Mouse (Mus musculus) layer of hippocampus, adult 11-12 months (tissue): ENCODE data around the gene Papss2.

ENCODE experiments used
- DNase-seq: peaks from one replicate; pipeline ENCODE4 v3.0.0; 2022; ENCODE audit warnings: low spot score

Gene Papss2

GRCm38 (mm10) chr19:32599436-32599835, 3.8 kb downstream of the Papss2 start:
- DNase-seq: no peak

GRCm38 (mm10) chr19:32601033-32601770, 5.6 kb downstream of the Papss2 start:
- DNase-seq: no peak

DNA sequence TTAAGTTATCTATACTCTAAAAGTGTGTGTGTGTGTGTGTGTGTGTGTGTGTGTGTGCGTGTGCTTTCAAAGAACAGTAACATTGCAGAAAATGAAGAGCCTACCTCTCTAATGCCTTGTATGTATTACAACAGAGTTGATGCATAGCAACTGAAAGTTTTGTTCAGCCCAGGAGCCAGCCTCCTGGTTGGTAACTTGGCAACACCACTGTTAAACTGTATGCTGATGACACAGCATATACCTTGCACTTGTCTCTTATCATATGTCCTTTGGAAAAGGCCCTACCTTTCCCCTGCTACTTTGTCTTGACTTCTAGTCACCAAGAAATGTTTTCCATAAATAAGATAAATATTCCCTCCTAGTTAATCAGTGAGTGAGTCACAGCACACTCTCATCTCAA, 7.9 kb downstream of the Papss2 start:
- DNase-seq: no peak

DNA sequence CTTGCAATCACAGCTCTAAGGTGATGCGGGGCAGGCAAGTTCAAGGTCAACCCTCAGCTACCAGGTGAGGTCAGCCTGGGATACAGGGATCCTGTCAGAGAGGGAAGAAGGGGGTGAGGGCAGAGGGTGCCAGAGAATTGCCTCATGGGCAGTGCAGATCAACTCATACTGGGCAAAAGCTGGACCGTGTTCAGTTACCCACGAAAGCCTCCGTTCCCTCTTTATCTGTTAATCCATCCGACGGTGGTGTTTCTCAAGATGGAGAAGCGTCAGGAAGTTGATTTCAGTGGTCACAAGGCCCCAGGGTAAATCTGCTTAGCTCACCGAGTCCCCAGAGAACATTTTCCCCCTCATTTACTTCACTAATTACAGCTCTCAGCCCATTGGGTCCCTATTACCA, 8.5 kb downstream of the Papss2 start:
- DNase-seq: no peak

DNA sequence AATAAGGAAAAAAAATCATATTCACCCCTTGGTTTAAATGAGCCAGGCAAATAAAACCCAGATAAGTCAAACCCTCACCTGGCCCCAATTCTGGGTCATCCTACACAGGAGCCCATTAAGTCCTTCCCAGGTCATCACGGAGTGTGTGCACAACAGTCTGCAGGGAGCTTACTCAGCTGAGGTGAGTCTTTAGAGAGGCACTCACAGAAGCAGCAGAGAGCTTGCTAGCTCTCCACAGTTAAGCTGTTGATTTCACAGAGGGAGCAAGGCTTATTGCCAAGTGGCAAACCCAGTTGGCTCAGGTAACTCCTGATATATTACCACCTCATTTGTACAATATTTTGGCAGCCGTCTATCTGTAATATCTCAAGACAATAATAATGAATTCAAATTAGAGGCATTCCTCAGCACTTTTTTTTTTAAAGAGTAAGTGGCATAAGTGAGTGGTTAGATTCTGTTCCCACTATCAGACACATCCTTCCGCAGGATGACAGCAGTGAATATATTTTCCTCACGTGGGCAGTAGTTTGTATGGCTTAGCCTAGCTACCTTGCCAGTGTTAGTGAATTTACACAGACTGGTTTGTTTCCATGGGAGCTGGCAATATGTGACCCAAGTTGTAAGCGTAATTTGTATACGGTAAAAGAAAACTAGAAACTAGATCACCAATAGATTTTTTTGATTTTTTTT, 9.1 kb downstream of the Papss2 start:
- DNase-seq: no peak

DNA sequence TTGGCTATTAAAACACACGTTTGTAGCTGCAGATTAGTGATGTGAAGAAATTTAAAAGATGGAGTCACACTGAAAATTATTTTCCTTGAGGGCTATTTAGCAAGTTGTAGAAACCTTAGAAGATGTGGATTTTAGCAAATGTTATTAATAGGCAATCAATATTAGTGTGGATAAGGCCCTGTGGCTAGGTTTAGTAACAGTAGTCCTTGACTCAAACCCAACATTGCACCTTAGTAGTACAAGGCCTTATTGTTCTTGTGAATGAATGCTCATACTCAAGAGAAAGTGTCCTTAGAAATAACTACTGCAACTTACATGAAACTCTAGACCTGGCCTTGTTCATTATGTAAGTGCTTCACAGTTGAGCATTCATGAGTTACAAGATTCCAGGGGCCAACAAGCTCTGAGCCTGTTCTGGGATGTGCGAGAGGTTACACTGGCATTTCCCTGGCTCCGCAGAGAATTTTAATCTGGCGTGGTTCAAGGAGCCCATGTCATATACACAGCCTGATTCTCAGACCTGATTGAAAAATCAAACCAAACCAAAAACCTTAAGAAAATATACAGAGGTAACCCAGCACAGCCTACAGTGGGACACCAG, 10.7 kb downstream of the Papss2 start:
- DNase-seq: no peak

DNA sequence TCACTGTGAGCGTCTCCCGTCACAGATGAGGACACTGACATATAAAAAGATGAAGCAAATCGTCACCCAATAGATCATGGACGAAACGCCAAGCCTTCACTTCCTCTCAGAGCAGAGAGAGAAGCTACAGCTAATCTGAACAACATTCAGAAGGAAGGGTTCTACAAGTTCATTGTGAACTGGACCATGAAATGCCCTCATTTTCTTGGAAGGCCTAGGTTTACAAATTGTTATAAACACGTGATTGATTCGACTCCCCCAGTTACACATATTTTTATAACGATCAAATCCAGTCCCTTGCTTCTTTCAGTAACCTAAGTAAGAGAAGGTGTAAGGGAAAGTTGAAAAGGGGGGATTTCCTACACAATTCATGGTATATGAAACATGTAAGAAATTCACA, 11.4 kb downstream of the Papss2 start:
- no peak for DNase-seq

- DNase-seq: no peak
These were observed 15.9 kb downstream of the Papss2 start for GRCm38 (mm10) chr19:32611386-32612092.

DNA sequence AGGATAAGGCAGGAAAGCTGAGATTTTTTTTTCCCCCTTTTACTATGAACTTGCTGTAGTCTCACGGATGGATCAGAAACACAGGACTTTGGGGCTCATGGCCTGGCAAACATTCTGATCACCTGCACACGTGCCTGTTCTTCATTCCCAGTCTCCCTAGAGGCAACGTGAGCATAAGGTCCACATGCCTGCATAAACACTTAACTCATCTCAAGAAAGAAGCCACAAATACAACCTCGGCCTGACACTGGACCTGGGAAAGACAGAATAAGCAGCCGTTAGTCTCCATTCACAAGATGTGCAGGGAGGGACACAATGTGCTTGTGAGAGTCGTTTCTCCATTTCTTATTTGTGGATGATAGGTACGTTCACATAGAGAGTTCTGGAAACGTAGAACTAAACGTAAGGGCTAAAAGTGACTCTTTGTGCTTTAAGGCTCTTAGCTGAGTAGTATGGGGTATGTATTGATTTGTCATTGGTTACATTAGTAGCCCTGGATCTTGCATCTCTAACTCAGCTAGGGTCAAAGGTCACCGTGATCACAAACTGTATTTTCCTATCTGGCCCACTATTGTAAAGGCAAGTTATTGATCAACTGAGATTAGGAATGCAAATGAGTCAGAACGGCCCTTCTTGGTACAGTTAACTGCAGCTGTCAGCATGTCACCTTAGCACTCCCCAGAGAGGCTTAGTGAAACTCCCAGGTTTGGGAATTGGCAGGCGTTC, 18.6 kb downstream of the Papss2 start:
- no peak for DNase-seq

GRCm38 (mm10) chr19:32614772-32615099, 19.1 kb downstream of the Papss2 start:
- no peak for DNase-seq

- DNase-seq: no peak
These were observed 21.1 kb downstream of the Papss2 start for GRCm38 (mm10) chr19:32616646-32617045.

DNA sequence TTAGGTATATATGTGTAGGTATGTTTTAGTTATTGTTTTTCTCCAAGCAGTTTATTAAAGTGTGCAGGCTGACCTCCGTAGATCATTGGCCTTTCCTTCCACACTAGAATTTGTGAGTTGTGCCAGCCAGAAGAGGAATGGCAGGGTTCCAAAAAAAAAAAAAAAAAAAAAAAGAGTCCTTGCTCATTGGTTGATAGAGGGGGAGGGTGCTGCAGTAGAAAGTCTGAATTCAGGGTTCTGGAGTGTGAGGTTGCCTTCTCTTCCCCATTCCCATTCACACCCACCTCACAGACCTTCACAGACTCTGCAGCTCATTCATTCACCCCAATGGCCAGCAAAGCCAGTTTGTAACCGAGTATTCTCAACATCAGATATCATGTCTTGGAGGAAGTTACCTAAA, 24.1 kb downstream of the Papss2 start:
- DNase-seq: no peak

GRCm38 (mm10) chr19:32620859-32621445, 25.4 kb downstream of the Papss2 start:
- no peak for DNase-seq

DNA sequence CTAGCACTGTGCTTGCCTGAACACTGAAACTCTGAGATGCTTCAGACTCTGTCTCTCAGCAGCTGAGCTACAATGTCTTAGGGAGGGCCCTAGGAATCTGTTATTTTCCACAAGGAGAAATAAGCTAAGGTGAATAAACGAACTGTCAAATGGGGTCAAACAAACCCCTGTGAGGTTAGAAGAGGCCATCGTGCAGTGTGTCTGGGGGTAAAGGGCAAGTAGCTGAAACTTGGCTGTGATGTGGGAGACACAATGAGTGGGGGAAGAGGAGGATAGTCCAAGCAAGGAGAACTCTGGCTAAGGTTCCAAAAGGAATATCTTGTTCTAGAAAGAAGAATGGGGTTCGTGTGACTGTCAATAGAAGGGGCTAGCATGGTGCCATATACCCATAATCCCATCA, 26.6 kb downstream of the Papss2 start:
- no peak for DNase-seq

DNA sequence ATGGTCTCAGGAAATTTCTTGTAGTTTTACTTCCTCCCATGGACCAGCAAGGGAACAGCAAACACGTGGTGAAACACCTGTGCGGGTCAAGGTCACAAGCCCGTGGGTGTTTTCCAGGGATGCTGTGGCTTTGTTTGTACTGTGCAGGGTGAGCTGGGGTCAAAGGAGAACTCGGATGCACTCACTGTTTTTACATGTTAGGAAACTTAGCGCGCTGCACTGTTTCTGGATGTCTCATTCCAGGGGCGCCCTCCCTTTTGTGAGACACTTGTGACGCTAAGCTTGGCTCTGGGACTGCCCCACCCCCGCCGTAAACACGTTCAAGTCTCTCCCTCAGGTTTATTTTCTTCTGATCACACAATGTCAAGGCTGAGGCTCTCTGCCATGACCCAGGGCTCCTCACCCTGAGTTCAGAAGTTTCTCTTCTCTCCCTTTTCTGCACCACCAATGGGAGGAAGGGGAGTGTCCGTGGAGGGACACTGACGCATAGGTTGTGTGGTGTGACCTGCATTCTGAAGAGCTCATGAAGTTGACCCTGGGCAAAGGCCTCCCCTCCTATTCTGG, 31.3 kb downstream of the Papss2 start:
- DNase-seq: no peak

DNA sequence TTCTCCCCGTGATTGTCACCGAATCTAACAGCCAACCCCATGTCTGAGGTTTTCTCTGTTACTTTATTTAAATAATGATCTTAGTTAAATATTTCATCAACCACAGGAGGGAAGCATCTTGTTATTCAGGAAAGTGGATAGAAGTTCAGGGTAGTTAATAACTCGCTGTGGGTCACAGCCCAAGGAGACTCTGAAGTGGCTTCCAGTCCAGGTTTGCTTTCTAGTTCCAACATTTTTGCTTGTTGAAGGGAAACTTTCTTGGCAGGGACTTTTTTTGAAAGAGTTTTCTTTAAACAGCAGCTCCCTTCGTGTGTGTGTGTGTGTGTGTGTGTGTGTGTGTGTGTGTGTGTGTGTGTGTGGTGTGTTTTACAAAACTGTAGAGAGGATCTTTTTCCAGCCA, 32.0 kb downstream of the Papss2 start:
- no peak for DNase-seq

DNA sequence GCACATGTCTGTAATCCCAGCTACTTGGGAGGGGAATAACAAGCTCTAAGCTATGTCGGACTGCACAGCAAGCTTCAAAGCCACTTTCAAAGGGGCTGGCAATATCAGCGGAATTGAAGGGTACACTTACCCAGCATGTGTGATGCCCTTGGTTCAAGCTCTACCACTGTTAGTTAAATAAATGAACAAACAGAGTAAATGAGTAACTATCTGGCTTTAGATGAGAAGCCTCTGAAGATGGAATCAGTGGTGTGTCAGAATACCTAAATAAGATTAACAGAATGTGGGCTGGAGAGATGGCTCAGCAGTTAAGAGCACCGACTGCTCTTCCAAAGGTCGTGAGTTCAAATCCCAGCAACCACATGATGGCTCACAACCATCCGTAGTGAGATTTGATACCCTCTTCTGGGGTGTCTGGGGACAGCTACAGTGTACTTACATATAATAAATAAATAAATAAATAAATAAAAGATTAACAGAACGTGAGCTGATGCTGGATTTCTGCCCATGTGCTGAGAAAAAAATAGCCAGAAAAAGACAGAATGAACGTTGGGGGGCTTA, 33.1 kb downstream of the Papss2 start:
- DNase-seq: no peak

GRCm38 (mm10) chr19:32634916-32635315, 39.3 kb downstream of the Papss2 start:
- no peak for DNase-seq

GRCm38 (mm10) chr19:32637357-32638275, 42.0 kb downstream of the Papss2 start:
- no peak for DNase-seq

DNA sequence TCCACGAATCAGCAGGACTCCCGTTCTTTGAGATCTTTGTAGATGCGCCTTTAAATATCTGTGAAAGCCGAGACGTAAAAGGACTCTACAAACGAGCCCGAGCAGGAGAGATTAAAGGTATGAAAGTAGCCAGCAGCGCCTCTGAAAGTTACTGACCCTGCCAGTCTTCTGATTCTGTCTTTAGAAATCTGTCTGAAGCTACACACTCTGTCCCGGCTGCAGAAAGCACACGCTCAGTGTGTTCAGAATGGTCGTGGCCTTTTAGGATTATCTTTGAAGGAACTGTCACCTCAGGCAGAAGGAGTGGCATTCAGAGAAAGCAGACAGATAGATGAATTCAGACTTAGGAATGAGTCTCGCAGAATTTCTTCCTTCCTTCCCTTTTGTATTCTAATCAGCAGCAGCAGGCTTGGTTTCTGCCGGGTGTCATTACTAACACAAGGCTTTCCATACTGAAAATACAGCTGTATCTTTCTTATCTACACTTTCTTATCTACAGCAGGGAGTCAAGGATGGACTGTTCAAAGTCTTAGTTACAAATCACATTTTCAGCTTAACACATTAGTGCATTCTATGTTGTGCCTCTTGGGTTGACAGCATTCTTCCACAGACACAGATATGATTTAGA, 42.8 kb downstream of the Papss2 start:
- no peak for DNase-seq
